Mouse (Mus musculus) small intestine, adult 2 months (tissue): ENCODE data around the gene Ercc2. TPM values are rescaled to one million over a fixed set of nuclear protein-coding genes. Genes with fewer than 3 reads are reported as not detected.

Experiments used
- H3K27ac ChIP-seq: fragments of 200-500 bp; 2 replicates; pipeline ENCODE4 v1.5.1; 2012; ENCODE audit warnings: low read depth, low read length, control low read depth, inconsistent platforms; ENCODE audit not compliant: insufficient read depth
- H3K27me3 ChIP-seq: fragments of 200-500 bp; 2 replicates; pipeline ENCODE4 v1.6.1; 2012; ENCODE audit warnings: mild to moderate bottlenecking, moderate library complexity, low read length, inconsistent platforms; ENCODE audit not compliant: control insufficient read depth, insufficient read depth
- H3K36me3 ChIP-seq: fragments of 200-500 bp; 2 replicates; pipeline ENCODE4 v1.6.1; 2012; ENCODE audit warnings: mild to moderate bottlenecking, low read length, control low read depth, inconsistent platforms; ENCODE audit not compliant: control insufficient read depth, insufficient read depth
- H3K4me1 ChIP-seq: fragments of 200-500 bp; 2 replicates; pipeline ENCODE4 v1.6.1; 2012; ENCODE audit warnings: low read length, inconsistent platforms, mixed read lengths; ENCODE audit not compliant: control insufficient read depth, insufficient read depth, insufficient read length
- H3K4me3 ChIP-seq: fragments of 200-500 bp; 2 replicates; pipeline ENCODE4 v1.5.1; 2012; ENCODE audit warnings: low read depth, mild to moderate bottlenecking, control low read depth, inconsistent platforms, low read length, moderate library complexity
- CTCF ChIP-seq: fragments of 200-500 bp; IDR thresholded peaks from 2 replicates; pipeline ENCODE4 v1.5.1; 2012; ENCODE audit warnings: low read depth, mild to moderate bottlenecking, control low read depth, inconsistent platforms, low read length, moderate library complexity, mixed read lengths; ENCODE audit not compliant: insufficient replicate concordance, insufficient read length; ENCODE audit errors: extremely low read depth
- POLR2A ChIP-seq: fragments of 200-500 bp; IDR thresholded peaks from 2 replicates; pipeline ENCODE4 v1.6.1; 2012; ENCODE audit warnings: low read depth, mild to moderate bottlenecking, control low read depth, inconsistent platforms, low read length, moderate library complexity
- WGBS: fragments of 180-500 bp; shearing (Covaris S2); methylation state at CpG from one replicate; pipeline ENCODE4 v1.1.7; 2018; 5-methylcytosine and 5-hydroxymethylcytosine counted together
- polyA plus RNA-seq: library from polyadenylated mRNA; depleted of rRNA; stranded (reverse); fragments of >200 nt; gene quantifications from 2 replicates; pipeline ENCODE4 v1.2.3, GENCODE M21; 2012

Gene Ercc2
- polyA plus RNA-seq, 1 experiment = 31.2 TPM

DNA sequence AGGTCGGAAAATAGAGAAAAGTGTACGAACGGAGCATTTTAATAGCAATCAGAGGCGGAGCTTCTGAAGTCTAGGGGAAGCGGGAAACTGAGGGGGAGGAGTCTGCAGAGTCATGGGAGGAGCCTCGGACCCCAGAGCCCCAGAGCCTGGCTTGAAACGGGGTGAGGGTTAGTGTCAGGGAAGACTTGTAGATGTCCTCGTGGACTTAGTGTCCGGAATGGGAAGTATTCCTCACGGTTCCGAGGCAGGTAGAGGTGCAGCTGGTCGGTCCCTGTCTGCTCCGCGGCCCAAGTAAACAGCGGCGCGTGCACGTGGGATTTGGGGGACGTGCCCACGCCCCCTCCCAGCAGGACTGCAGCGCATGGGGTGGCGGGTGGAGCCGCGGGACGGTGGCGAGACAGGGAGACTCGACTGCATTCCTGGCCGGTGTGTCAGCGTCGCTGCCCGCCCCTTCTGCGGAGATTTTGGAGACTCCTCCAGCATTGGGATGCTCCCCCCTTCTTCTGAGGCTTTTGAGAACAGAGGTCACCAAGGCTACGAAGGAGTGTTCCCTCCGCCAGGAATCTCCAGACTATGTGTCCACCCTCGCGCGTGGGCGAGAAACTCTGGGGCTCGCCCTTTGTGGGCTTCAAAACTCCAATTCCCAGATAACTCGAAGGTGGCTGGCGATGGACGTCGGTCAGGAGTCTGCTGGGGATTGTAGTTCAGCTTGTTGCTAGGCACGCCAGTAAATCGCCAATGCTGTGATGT lies 21.7 kb upstream of the Ercc2 start:
- H3K36me3 ChIP-seq = 0 out of 2 replicates have a peak, but pooled peaks cover 1% of the 10 kb centered on the region
- peaks cover 2% of the 10 kb centered on the region for H3K4me1 ChIP-seq
- no peaks in the 10 kb centered on the region for H3K27me3 ChIP-seq
- H3K27ac ChIP-seq = peak overlapping the region; percentile 57
- H3K4me3 ChIP-seq = peak overlapping the region; percentile 73
- under 1% methylated on average over 45 of the region's 45 CpGs for WGBS
- TF ChIP-seq POLR2A (no peak), CTCF (no peak)

DNA sequence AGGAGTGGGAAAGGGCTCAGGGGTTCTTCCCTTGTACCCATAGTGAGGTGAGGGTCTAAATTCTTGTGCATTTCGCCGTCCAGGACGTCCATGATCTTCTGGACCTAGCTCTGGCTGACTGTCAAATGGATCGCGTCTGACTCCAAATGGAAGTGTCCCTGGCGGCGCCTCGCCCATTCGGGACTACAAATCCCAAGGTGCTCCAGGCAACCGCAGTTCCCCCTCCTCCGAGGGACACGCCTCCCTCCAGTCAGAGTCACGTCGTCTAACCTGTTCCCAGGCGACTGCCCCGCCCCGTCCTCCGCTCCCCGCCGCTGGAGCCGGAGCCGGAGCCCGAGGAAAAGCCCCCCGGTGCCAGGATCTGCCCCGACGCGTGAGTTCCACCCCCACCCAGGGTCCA lies 20.9 kb upstream of the Ercc2 start:
- Histone ChIP-seq H3K36me3 (no peaks in the 10 kb centered on the region), H3K27me3 (no peaks in the 10 kb centered on the region), H3K4me1 (peaks cover 5% of the 10 kb centered on the region), H3K27ac (peak overlapping the region; percentile 29; the same call in 1 of the 2 replicates), H3K4me3 (peak overlapping the region; percentile 73)
- 1% methylated on average over 27 of the region's 27 CpGs for WGBS
- TF ChIP-seq POLR2A (peak; percentile 11; the same call in 1 of the 2 replicates), CTCF (no peak)

DNA sequence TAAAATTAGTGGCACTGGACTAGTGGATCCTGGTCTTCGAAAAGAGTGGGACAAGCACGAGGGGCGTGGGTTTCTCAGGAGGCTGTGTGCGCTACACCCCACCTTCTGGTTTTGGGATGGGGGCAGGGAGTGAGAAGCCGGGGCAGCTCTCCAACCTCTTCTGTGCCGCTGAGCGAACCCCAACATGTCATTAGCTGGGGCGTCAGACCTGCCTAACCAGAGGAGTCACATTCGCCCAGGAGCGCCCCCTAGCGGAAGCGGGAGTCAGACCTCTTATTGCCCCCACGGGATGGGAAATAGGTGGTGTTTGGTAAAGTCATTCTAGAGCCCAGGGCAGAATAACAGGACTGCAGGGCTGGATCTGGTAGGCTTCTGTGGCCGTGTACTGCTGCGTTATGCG lies 20.1 kb upstream of the Ercc2 start:
- TF ChIP-seq CTCF = peak; percentile 89; the same call in 1 of the 2 replicates
- no peak for TF ChIP-seq POLR2A
- Histone ChIP-seq H3K4me3 (peak overlapping the region; percentile 73), H3K27ac (no peak overlapping the region; the same call in 1 of the 2 replicates), H3K4me1 (peaks cover 5% of the 10 kb centered on the region), H3K27me3 (no peaks in the 10 kb centered on the region), H3K36me3 (no peaks in the 10 kb centered on the region)
- 3% methylated on average over 16 of the region's 16 CpGs for WGBS

DNA sequence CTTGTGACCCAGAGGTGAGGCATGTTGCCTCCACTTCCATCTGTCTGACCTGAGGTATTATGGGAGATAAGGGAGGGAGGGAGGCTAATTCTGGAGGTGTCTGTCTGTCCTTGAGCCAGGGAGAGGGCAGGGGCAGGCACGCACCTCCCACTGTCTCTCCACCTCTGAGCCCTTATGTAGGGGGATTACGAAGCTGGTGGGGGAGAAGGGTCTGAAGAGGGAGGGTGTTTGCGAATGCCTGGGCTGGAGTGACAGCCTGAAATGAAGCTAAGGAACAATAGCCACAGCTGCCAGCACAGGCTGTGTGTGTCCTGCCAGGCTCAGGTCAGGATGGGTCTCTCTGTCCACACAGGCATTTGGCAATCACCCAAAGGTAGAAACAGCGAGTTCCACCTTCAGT lies 19.5 kb upstream of the Ercc2 start:
- no peak for TF ChIP-seq CTCF
- no peak for TF ChIP-seq POLR2A
- 60% methylated on average over 4 of the region's 4 CpGs for WGBS
- Histone ChIP-seq H3K4me1 (peaks cover 5% of the 10 kb centered on the region), H3K27me3 (no peaks in the 10 kb centered on the region), H3K27ac (no peak overlapping the region), H3K36me3 (no peaks in the 10 kb centered on the region), H3K4me3 (no peak overlapping the region; the same call in 1 of the 2 replicates)

DNA sequence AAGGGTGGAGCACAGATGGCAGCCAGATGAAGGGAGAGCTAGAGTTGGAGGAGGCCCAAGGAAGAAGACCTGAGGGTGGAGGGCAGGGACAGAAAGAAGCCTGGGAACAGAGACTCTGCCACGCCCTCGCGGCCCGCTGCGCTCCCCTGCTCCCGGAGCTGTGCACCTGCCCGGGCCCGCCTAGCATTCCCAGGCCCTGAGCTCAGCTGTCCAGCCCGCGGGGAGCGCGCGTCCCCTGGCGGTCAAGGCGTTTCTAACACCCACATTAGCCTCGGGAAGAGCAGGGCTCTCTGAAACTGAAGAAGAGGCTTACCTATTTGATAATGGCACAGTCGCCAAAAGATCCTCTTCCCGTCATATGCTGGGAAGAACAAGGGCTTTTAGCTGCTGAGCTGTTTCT lies 17.9 kb upstream of the Ercc2 start:
- no peaks in the 10 kb centered on the region for H3K27me3 ChIP-seq
- H3K4me1 ChIP-seq = peaks cover 5% of the 10 kb centered on the region
- no peak for TF ChIP-seq POLR2A
- TF ChIP-seq CTCF = peak; percentile 85
- 3% methylated on average over 18 of the region's 18 CpGs for WGBS
- H3K27ac ChIP-seq = no peak overlapping the region
- no peaks in the 10 kb centered on the region for H3K36me3 ChIP-seq
- 0 out of 2 replicates have a peak overlapping the region, but pooled peaks have one; percentile 11 for H3K4me3 ChIP-seq

DNA sequence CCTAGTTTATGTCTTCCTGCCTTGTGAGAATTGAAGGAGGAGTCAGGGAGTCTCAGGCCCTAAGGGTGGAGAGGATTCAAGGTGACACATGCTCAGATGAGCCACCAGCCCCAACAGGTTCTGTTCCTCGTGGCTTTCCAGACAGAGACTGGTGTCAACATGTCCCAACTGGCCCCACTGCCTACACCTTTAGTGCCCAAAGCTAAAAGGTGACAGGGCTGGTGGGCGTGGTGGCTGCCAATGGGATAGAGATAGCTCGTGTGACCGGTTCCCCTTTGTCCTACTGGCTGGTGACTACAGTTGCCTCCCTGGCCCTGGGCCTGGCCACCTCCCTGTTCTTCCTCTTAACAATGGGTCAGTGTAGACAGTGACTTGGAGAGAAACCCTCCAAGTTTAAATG lies 16.4 kb upstream of the Ercc2 start:
- Histone ChIP-seq H3K27me3 (no peaks in the 10 kb centered on the region), H3K4me3 (no peak overlapping the region), H3K36me3 (no peaks in the 10 kb centered on the region), H3K4me1 (peaks cover 6% of the 10 kb centered on the region), H3K27ac (no peak overlapping the region)
- 49% methylated on average over 4 of the region's 4 CpGs for WGBS
- TF ChIP-seq POLR2A = no peak
- no peak for TF ChIP-seq CTCF

DNA sequence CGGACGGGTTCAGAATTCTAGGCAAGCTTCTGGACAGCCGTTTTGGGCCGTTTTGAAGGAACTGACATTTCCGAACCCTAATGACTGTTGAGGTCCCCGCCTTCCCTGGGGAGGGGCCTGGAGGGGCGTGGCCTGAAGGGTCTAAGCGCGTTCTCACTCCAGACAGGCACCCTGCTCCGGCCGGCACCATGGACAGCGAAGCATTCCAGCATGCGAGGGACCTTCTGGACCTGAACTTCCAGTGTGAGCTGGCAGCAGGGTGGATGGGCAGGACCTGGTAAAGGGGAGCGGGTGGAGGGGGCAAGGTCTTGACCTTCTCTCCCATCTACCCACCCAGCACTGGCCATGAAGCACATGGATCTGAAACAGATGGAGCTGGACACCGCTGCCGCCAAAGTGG lies 13.4 kb upstream of the Ercc2 start:
- H3K4me3 ChIP-seq = no peak overlapping the region
- peaks cover 6% of the 10 kb centered on the region; the same call in 1 of the 2 replicates for H3K4me1 ChIP-seq
- no peak for TF ChIP-seq POLR2A
- no peaks in the 10 kb centered on the region for H3K36me3 ChIP-seq
- H3K27me3 ChIP-seq = no peaks in the 10 kb centered on the region
- no peak overlapping the region for H3K27ac ChIP-seq
- 37% methylated on average over 16 of the region's 16 CpGs for WGBS
